Mouse (Mus musculus): ENCODE measurements around the gene Ncam1.

DNA sequence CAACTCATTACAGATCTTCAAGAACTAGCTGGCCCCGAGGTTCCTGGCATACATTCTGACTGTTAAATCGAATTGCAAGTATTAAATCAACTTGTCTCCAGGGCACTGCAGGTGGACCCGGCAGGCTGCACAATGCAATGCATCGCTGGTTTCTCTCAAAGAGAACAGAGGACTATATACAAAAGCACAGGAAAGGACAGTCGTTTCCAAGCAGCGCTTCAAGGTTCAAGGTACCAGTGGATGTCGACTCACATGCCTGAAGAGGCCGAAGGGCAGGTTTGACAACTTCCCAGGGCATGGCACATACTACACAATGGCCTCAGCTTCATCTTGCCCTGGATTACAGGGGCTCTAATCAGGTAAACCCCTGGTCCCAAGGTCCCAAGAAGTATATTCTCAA is 158.6 kb downstream of the Ncam1 start:
- TF ChIP-seq POLR2A (IDR thresholded peaks at IDR 0.05; ENCODE audit: borderline replicate concordance, control insufficient read depth, low read depth, low read length) (no peak), CTCF (IDR thresholded peaks at IDR 0.05; ENCODE audit: control insufficient read depth, insufficient read depth, low read length) (no peak)
